Mouse (Mus musculus) ES-E14 (cell line): ENCODE results near the gene Sbno1. TPM values are rescaled to one million over a fixed set of nuclear protein-coding genes. Genes with fewer than 3 reads are reported as not detected.
A peak's percentile ranks its signal among the peaks of the same experiment; 100 is the strongest.

Source experiments
- DNase-seq: peaks from one replicate; pipeline ENCODE4 v3.0.0-alpha.2; 2013; ENCODE audit warnings: low read depth, low spot score
- H3K27ac ChIP-seq: 2 replicates; pipeline ENCODE4 v1.5.1; 2012; ENCODE audit warnings: low read depth, mild to moderate bottlenecking, low read length, moderate library complexity, mixed read lengths; ENCODE audit not compliant: poor library complexity, insufficient read depth, severe bottlenecking
- H3K36me3 ChIP-seq: 2 replicates; pipeline ENCODE4 v1.6.1; 2012; ENCODE audit warnings: mild to moderate bottlenecking, low read length, moderate library complexity, mixed read lengths; ENCODE audit not compliant: control insufficient read depth, poor library complexity, insufficient read depth, severe bottlenecking
- H3K4me1 ChIP-seq, 2 experiments: fragments of 150-350 bp in 1 of 2; sonication (generic) in 1 of 2; 2 replicates each; pipeline ENCODE4 v1.6.1; 2012; ENCODE audit warnings: low read length in 2 of 2, mild to moderate bottlenecking in 1 of 2, mixed read lengths in 1 of 2; ENCODE audit not compliant: control insufficient read depth in 2 of 2, insufficient read depth in 2 of 2, poor library complexity in 1 of 2
- H3K4me3 ChIP-seq, 2 experiments: fragments of 150-350 bp in 1 of 2; sonication (generic) in 1 of 2; 2 replicates each; pipeline ENCODE4 v1.5.1; 2012; ENCODE audit warnings: low read length in 2 of 2, low read depth in 1 of 2, mild to moderate bottlenecking in 1 of 2, mixed read lengths in 1 of 2; ENCODE audit not compliant: insufficient read depth in 1 of 2, poor library complexity in 1 of 2, severe bottlenecking in 1 of 2
- H3K9ac ChIP-seq: 2 replicates; pipeline ENCODE4 v1.6.1; 2012; ENCODE audit warnings: low read depth, mild to moderate bottlenecking, low read length, mixed read lengths; ENCODE audit not compliant: poor library complexity, insufficient read depth, severe bottlenecking
- H3K9me3 ChIP-seq: fragments of 150-350 bp; sonication (generic); 2 replicates; pipeline ENCODE4 v1.6.1; 2012; ENCODE audit warnings: low read depth, mild to moderate bottlenecking, low read length; ENCODE audit not compliant: control insufficient read depth, insufficient read depth
- CHD2 ChIP-seq: IDR thresholded peaks from 2 replicates; pipeline ENCODE4 v1.6.1; 2014; ENCODE audit warnings: mild to moderate bottlenecking, low read depth, low read length, inconsistent platforms
- HCFC1 ChIP-seq: IDR thresholded peaks from 2 replicates; pipeline ENCODE4 v1.6.1; 2012; ENCODE audit warnings: low read length, inconsistent platforms, borderline replicate concordance; ENCODE audit not compliant: insufficient read depth
- MAFK ChIP-seq: IDR thresholded peaks from 2 replicates; pipeline ENCODE4 v1.6.1; 2014; ENCODE audit warnings: mild to moderate bottlenecking, low read depth, low read length, inconsistent platforms; ENCODE audit not compliant: insufficient read depth
- ZC3H11A ChIP-seq: IDR thresholded peaks from 2 replicates; pipeline ENCODE4 v1.6.1; 2012; ENCODE audit warnings: low read depth, mild to moderate bottlenecking, inconsistent platforms, low read length, borderline replicate concordance
- ZNF384 ChIP-seq: IDR thresholded peaks from 2 replicates; pipeline ENCODE4 v1.6.1; 2012; ENCODE audit warnings: low read depth, low read length, inconsistent platforms
- in situ Hi-C, 2 experiments: fragments of 600-800 bp; cut with MboI; formaldehyde crosslinking; loops; one replicate each; pipeline ENCODE4 v1.15.1; 2025; ENCODE audit warnings: low sequenced_read_pairs in 2 of 2, inconsistent platforms in 1 of 2; ENCODE audit not compliant: unreplicated experiment in 2 of 2
- total RNA-seq: library from RNA; depleted of rRNA; stranded (reverse); fragments of 300-350 nt; gene quantifications from 2 replicates; pipeline ENCODE4 v1.2.3, GENCODE M21; 2012

Sbno1 gene
- total RNA-seq, 1 experiment = 86.4 TPM

DNA sequence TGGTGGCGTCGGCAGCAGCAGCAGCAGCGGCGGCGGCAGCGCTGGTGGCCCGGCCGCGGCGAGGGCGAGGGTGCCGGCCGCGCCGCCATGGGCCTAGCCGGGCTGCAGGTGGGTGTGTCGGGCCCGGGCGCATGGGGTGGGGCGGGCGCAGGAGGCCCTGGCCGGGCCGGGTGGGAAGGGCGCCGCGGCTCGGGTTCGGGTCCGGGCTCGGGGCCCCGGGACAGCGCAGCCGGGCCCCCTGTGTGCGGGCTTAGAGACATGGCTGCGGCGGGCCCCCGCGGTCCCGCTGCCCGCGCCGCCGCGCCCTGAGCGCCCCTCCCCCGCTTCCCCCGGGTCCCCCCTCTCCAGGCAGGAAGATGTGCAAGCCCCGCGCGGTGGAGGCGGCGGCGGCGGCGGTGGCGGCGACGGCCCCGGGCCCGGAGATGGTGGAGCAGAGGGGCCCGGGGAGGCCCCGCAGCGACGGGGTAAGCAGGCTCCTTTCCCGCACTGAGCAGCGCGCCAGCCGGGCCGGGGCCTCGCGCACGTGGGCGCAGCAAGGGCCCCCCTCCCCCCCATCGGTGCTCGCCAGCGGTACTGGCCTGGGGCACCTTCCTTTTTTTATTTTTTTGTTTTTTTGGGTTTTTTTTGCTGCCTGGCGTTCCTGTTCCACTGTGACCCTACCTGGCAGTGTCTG is 20.0 kb upstream of the Sbno1 start:
- DNase-seq = no peak

DNA sequence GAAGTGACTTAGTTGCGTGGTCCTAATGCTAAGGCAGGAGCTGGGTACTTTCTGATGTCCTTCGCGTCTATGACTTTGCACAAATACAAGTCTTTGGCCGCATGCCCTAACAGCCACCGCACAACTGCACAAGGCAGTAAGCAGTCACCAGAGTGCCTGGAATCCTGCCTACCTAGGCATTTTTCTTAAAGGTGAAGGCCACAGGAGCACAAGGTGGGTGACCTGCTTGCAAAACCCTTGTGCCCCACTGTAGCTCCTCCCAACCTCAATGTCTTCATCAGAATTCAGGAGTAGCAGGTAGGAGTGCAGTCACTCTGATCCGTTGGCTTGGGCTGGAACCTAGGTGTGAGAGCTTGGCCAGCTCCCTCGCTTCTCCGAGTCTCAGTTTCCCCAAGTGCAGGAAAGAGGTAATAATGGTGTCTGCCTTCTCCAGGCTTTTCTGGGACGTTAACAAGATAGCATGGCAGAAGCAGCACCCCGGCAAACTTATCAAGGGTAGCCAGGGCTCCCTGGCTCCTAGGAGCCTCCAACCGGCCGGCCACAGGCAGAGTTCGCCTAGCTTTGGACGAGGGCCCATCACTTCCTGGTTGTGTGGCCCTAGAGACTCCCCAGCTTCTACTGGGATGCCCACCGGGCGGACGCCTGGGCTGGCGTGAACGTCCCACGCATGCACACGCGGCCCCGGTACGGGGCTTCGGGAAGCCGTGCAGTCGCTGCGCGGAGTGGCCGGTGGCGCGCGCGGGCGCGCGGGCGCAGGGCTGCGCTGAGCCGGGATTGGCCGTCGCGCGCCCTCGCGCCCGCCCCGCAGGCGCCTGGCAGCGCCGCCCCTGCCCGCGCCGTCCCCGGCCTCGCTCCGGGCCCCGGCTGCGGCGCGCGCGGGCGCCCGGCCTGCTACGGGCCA is 19.1 kb upstream of the Sbno1 start:
- peaks cover 6 to 10% of the 10 kb centered on the region in 2 experiments; a peak in 2 of 4 replicates for H3K4me1 ChIP-seq
- in situ Hi-C loops = no loop called here

More for the DNA sequence above, 20.0 kb upstream of the Sbno1 start:
- Histone ChIP-seq H3K9ac (peak overlapping the region; percentile 96), H3K4me1 (peaks cover 6 to 10% of the 10 kb centered on the region in 2 experiments; a peak in 3 of 4 replicates), H3K4me3 (peak overlapping the region; percentile 91 to 92), H3K27ac (peak overlapping the region; percentile 92), H3K36me3 (peaks cover 32% of the 10 kb centered on the region), H3K9me3 (no peaks in the 10 kb centered on the region)
- TF ChIP-seq ZC3H11A (no peak), HCFC1 (no peak), CHD2 (no peak), ZNF384 (no peak), MAFK (no peak)
- in situ Hi-C loops = no loop called here

GRCm38 (mm10) chr5:124444208-124444607 is 18.4 kb upstream of the Sbno1 start:
- peak overlapping the region; percentile 42; the same call in 1 of the 2 replicates for H3K27ac ChIP-seq
- in situ Hi-C loops = no loop called here
- H3K36me3 ChIP-seq = peaks cover 20% of the 10 kb centered on the region
- H3K4me1 ChIP-seq = peaks cover 6 to 10% of the 10 kb centered on the region in 2 experiments; a peak in 2 of 4 replicates
- no peak for TF ChIP-seq ZC3H11A
- TF ChIP-seq MAFK = no peak
- no peak for TF ChIP-seq CHD2
- TF ChIP-seq ZNF384 = peak; percentile 75
- no peak for TF ChIP-seq HCFC1
- no peaks in the 10 kb centered on the region for H3K9me3 ChIP-seq
- peak overlapping the region; percentile 63 to 91 for H3K4me3 ChIP-seq
- no peak for DNase-seq
- peak overlapping the region; percentile 75; the same call in 1 of the 2 replicates for H3K9ac ChIP-seq

More for the DNA sequence above, 19.1 kb upstream of the Sbno1 start:
- peak overlapping the region; percentile 92 for H3K27ac ChIP-seq
- DNase-seq = no peak
- peak; percentile 81 for TF ChIP-seq MAFK
- no peak for TF ChIP-seq CHD2
- H3K9ac ChIP-seq = peak overlapping the region; percentile 96
- H3K36me3 ChIP-seq = peaks cover 26% of the 10 kb centered on the region
- H3K9me3 ChIP-seq = no peaks in the 10 kb centered on the region
- H3K4me3 ChIP-seq = peak overlapping the region; percentile 63 to 91

DNA sequence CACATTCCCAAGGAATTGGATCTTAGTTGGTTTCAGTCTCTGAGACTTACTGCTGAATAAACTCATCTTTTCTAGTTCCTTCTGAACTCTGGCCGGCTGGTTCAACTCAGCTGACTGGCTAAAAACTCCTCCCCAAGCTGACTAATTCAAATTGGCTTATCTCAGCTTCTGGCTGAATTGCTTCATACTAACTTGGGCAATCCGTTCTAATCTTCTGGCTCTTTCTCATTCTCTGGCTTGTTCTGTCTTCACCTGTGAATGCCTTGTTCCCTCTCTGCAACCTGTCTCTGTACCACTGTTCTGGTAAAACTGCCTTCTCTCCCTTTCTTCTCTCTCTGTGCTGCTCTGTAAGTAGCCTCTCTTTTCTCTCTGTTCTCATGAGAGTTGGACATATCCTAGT is 16.8 kb upstream of the Sbno1 start:
- TF ChIP-seq ZNF384 (no peak), MAFK (no peak), ZC3H11A (no peak), CHD2 (no peak), HCFC1 (no peak)
- Histone ChIP-seq H3K9me3 (no peaks in the 10 kb centered on the region), H3K4me3 (no peak overlapping the region), H3K27ac (no peak overlapping the region), H3K9ac (no peak overlapping the region), H3K36me3 (peaks cover 6% of the 10 kb centered on the region), H3K4me1 (peaks cover 5 to 6% of the 10 kb centered on the region in 2 experiments; a peak in 2 of 4 replicates)
- in situ Hi-C loops = no loop called here
- DNase-seq = no peak
